Mouse (Mus musculus): Measurements from ENCODE around the gene Lsp1.

The Lsp1 gene

DNA sequence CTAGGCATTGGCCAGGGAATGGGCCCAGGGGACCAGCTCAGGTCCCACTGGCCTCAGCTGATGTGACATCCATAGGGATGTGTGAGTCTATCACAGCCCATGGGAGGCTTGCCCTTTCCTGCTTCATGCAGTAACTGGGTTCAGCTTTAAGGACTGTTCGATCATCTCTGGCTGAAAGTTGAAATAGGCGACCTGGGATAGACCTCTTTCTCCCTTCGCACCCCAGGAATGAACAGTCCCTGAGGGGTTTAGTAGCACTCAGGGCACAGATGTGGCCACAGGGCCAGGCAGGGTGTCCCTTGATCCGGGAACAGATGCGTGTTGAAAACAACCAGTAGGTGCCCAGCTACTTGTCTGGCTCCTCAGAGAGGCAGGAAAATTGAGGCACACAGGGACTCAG, 15.7 kb downstream of the Lsp1 start:
- no peak for DNase-seq (ENCODE audit: low spot score)

DNA sequence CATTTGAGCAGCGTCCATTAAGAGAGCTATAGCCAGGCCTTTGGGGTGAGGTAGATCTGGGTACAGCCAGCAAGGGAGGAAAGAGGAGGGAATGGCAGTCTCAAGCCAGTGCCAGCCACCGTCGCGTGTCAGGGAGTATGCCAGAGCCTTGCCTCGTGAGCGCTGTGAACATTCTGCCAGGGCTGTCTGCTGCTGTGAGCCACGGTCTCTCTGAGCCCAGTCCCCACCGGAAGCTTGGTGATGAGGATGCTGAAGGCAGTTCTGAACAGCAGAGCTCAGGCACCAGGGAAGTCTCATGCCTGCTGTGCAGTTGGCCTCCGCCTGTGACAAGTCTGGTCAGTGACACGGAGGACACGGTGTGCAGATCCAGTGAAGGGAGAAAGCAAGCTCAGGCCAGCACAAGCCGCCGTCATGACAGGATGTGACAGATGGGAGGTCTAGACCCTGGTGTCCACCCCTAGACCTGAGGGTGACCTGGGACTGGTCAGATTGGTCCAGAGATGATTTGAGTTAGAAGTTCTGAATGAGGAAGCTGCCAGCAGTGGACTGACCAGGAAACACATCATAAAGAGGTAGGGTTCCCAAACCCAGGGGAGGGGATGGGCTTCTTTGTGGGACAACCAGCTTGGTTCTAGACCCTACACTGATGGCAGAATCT, 16.3 kb downstream of the Lsp1 start:
- DNase-seq (ENCODE audit: low spot score): no peak

DNA sequence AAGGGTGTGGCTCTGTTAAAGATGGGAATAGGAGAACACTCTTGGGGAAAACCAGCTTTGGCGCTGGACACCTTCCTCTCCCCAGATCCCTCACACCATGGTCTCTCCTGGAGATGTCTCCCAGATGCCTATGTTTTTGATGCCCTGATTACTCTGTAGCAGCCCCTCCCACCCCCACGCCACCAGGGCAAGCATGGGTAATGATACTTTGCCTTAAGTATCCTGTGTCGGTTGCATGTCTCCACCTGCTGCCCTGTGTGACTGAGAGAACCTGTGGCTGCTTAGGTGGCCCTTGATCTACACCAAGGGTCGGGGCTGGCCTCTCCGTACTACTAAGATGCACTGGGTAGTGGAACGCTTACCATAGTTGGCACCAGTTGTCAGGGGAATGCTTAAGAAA, 17.4 kb downstream of the Lsp1 start:
- DNase-seq (ENCODE audit: low spot score): no peak

DNA sequence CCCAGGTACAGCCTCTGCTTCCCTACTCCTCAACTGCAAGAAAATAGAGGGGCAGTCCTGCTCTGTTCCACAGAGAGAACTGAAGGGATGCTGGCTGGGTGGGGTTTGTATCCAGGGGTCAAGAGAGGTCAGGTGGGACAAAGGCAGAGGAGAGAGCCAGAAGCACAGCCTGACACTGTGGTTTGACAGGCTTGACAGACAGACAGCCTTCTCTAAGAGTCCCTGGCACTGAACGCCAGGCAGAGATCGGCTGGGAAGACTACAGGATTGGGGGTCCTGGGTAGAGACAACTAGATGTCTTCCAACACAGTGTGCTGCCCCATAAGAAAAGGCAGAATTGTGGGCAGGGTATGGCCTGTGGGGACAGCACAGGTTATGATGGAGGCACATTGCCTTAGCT, 18.0 kb downstream of the Lsp1 start:
- no peak for DNase-seq (ENCODE audit: low spot score)

DNA sequence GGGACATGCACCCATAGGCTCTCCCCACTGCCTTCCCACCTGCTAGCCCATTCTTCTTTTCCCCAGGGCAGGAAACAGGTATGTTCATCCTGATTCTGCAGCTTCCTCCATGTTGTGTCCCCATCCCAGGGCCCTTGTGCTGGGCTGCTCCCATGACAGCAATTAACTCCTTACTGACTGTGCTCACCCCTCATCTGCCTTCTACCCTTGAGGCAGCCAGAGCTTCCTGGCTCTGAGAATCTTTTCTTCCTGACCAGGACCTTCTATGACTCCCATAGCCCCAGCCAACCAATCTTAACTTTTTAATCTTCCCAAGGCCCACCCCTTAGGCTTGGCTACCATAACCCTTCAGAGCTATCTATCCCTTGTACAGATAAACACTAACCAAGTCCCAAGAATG, 18.7 kb downstream of the Lsp1 start:
- DNase-seq (ENCODE audit: low spot score): no peak

DNA sequence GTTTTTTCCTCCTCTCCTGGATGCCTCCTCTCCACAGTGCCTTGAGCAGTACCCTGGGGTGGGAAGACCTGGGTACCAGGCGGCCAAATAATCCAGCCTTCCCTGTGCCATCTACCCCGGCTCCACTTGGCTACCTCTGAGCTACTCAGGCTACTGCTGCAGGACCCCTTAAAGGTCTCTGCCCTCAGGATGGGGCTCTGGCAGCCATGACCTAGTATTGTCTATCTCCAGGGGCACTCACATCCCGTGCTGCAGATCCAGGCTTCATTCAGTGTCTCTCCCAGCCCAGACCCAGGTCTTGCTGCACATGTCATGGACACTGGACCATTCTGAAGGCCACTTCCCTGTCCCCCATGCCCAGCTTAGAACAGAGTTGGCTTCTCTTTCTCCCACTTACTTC, 19.3 kb downstream of the Lsp1 start:
- DNase-seq (ENCODE audit: low spot score): no peak

DNA sequence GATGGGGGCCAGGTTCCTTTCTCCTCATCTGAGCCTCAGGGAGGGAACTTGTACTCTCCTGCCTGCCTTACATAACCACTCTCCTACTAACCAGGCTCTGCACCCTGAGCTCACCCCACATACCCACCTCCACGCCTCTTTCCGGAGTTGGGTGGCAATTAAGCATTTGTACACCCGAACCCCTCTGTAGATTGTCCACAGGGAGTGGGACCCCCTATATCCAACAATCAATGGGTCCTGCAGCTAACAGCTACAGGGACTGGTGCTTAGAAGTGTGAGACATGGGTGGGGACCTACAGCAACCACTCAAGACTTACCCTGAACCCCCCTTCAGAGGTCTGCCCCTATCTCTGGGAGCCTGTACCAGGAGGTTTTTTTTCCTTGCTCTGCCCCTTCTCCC, 20.1 kb downstream of the Lsp1 start:
- no peak for DNase-seq (ENCODE audit: low spot score)

DNA sequence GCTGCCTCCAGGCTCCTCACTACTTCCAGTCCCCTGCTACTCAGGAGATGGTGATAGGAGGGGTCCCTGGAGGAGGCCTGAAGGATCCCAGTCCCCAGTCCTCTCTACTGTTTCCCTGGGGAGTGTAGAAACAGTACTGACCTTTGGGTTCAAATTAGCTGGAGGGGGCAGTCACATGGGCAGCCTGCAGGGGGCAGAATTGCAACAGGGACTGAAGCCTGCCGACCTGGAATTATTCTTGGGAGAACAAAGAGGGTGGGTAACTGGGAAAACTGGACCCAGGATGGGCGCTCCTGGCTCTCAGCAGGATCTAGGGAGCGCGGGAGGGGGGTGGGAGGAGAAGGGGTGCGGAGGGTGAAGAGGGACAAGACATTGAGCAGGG, 20.6 kb downstream of the Lsp1 start:
- DNase-seq (ENCODE audit: low spot score): peak; percentile 74

DNA sequence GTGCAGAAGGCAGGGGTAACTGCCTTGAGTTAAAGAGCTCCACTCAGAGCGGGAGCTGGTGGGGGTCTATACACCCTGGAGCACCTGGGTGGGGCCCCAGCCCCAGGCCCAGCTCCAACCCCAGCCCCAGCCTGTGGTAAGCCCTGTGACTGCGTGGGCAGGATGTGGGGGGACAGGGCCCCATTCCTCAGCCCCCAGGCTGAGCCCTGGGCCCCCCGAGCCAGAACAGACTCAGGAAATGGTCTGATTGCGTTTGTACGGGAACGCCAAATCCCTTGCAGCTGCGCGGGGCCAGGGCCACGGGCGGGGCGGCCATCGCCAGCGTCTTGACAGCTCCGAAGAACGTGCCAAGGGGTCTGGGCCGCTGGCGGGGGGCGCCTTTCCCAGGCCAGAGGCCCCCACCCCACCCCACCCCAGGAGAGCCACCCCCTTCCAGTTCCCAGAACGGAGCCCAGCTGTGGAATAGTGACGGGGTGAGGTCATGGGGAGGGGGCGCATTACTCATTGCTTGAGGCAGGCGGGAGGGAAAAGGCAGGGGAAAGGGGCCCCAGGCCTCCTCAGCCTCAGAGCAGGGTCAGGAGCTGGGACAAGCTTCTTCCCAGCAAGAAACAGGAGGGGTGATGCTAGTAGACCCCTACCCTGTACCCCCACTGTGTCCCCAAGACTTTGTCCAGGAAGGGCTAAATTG, 21.1 kb downstream of the Lsp1 start:
- peak; percentile 72 for DNase-seq (ENCODE audit: low spot score)

DNA sequence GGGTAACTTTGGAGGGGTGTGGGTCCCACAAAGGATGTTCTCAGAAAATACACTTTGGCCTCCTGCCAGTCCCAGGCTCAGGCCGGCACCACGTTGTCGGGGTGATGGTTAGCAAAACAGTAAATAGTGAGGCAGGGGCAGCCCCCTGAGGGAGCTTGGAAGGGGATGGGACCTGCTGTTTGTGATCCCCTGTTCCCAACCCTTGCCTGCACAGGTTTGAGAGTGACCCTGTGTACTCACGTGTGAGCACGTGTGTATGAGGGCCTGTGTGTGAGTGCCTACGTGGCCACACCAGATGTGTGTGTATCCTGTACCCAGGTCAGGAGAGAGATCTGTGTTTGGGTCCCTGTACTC, 21.6 kb downstream of the Lsp1 start:
- peak; percentile 37 for DNase-seq (ENCODE audit: low spot score)

DNA sequence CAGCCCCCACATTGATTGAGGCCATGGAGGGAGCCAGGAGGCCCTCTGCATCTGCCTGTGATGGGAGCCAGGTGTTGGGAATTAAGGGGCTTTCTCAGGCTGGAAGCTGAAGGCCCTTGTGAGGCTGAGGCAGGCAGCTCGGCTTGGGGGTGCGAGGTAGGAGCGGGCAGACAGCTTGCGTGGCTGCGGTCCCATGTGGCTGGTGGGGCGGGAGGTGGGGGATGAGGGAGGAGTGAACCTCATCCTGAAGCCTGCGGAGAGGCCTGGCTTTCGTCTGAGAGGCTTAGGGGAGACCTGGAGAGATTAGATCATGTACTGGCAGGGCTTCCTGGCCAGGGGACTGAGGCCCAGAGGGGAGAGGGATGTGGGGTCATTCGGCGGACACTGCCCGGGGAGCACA, 22.5 kb downstream of the Lsp1 start:
- peak; percentile 80 for DNase-seq (ENCODE audit: low spot score)

DNA sequence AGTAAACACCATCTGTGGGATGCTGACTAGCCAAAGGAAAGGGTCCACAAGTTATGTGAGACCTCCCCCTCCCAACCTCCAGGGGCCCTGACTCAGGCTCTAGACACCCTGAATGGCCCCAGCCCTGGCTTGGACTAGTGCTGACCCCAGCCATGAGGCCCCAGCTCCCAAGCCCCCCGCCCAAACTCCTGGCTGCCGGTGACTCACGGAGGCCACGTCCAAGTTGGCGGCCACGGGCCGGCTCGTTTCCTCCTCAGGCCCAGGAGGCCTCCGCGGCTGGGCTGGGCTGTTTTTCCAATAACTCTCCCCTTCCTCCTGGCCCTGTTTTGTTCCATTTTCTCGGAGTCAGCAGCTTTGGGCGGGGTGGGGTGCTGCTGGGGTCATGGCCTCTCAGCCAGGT, 24.2 kb downstream of the Lsp1 start:
- no peak for DNase-seq (ENCODE audit: low spot score)

DNA sequence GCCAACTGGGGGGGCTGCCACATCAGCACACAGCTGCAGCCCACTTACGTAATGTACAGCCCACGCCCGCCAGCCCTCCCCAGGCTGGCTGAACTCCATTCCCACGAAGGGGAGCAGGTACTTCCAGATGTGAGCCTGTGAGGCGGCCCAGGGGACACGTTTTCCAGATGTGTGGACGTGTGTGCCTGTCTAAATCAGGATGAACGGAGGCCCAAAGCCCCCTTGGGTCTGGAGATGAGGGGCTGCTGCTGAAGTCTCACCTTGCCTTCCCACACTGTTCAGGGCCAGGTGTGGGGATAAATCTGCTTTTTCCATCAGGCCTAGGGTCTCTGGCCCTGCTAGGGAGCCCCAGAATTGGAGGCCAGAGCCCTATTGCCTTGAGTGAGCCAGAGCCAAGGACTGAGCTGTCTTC, 26.1 kb downstream of the Lsp1 start:
- DNase-seq (ENCODE audit: low spot score): no peak

DNA sequence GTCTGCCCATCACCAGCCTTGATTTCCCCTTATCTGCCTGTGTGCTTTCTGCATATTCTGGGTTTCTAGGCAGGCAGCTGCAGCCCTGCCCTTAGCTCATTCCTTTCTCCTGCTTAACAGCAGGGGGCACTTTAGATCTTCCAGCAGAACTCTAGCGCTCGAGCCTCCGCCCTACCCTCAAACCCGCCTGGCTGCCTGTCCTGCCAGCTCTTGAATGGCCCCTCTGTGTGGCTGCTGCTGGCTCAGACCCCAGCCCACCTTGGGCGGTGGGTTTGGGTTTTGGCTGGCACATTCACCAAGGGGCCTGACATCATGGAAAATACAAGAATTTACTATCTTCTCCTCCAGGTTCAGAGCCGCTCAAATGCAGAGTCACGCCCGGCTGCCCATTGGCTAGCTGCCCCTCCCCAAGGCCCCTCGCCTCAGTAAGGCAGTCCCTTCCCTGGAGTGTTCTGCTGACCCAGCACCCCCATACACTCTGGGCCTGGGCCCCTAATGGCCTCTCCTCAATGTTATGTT, 26.8 kb downstream of the Lsp1 start:
- peak; percentile 79 for DNase-seq (ENCODE audit: low spot score)

DNA sequence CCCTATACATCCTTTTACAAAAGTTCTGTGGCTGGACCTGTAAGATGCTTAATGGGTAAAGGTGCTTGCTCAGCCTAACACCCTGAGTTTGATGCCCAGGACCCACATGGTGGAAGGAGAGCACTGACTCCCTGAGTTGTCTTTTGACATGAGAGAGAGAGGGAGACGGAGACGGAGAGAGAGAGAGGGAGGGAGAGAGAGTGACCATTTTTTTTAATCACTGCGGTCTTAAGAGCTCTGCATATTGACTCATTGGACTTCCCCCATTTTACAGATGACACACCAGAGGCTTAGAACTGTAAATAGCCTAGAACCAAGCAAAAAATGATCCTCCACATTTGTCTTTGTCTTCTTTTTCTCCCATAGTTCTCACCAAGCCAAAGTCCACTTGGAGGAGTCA, 27.4 kb downstream of the Lsp1 start:
- DNase-seq (ENCODE audit: low spot score): no peak

DNA sequence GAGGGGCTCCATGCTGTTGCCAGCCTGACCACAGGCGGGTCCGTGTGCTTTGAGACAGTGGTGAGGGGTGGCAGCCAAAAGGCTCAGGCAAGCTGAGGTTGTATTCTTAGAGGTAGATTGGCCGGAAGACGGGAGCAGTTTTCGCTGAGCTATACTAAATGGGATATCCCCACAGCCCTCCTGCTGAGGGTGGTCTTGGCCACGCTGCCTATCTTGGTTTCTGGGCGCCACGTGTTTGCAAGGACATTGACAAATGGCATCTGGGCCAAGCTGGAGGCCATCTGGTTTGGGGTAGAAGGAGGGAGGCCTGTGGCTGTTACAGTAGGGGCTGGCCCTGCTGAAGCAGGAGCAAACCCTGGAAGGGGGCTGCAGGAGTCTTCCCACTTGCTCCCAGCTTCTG, 32.9 kb downstream of the Lsp1 start:
- DNase-seq (ENCODE audit: low spot score): no peak

DNA sequence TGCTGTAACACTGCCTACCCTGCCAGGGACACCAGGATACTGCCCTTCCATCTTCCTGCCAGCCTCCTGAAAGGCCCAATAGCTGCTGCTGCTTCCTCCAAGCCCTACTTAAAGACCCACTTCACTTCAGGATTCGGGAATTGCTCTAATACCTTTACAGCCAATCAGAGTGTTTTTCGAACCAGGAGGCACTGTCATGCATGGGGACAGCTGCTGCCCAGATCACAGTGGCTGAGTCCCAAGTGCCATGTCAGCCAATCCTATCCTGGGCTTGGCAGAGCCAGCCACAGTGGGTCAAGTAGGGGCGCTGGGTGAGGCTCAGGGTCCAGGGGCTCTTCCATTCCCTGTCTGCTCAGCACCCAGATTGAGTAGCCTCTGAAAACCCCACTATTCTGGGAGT, 35.5 kb downstream of the Lsp1 start:
- no peak for DNase-seq (ENCODE audit: low spot score)

DNA sequence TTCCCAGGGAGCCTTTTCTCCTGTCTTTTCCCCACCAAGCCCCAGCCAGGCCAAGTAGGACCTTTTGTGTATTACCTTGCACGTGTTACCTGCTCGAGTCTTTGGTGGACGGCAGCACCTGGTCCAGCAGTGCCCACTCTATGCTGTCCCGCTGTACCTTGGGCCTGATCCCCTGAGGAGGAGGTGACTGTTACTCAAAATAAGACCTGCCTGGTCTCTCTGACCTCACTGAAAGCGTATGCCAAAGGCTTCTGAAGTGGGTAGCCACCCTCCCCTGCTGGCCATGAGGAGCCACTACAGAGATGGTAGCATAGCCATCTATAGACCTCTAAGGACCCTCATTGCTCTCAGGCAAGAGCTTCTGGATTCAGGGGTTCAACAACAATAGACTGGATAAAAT, 36.2 kb downstream of the Lsp1 start:
- DNase-seq (ENCODE audit: low spot score): no peak

DNA sequence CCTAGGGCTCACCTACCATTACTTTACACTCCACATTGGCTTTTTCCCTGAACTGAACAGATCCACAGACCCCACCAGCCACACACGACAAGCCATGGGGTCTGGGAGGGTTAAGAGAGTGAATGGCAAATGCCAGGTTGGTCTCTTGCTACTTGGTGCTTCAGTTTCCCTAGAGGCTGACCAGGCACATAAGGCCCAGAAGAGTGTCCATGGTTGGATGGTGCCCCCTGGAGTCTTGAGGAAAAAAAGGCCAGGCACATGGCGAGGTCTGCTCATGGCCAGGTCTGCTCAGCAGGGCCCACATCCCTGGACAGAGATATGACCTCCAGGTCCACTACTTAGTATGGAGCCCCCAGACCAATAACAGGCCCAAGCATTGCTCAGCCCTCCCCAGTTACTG, 37.2 kb downstream of the Lsp1 start:
- DNase-seq (ENCODE audit: low spot score): no peak

DNA sequence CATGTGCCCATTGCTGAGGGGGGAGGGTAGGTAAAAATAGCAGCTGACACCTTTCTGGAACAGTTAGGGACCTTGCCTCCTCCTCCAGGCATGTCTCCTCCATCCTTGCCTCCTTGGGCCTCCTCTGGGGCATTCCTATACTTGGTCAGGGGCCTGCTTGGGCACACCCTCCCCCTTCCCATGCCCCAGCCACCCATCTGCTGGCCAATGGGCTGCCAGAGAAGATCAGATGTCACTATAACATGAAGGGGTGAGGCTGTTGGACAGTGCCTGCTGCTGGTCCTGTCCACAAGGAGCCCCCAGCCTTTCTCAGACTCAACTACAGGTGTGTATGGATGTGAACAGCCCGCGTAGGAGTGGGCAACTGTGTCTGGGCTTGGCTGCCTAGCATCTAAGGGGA, 38.0 kb downstream of the Lsp1 start, which contains the start of gene Tnnt3:
Gene Tnnt3 (plus strand): TSS at position 262 of the 400 bp plus-strand sequence.
- DNase-seq (ENCODE audit: low spot score): no peak

DNA sequence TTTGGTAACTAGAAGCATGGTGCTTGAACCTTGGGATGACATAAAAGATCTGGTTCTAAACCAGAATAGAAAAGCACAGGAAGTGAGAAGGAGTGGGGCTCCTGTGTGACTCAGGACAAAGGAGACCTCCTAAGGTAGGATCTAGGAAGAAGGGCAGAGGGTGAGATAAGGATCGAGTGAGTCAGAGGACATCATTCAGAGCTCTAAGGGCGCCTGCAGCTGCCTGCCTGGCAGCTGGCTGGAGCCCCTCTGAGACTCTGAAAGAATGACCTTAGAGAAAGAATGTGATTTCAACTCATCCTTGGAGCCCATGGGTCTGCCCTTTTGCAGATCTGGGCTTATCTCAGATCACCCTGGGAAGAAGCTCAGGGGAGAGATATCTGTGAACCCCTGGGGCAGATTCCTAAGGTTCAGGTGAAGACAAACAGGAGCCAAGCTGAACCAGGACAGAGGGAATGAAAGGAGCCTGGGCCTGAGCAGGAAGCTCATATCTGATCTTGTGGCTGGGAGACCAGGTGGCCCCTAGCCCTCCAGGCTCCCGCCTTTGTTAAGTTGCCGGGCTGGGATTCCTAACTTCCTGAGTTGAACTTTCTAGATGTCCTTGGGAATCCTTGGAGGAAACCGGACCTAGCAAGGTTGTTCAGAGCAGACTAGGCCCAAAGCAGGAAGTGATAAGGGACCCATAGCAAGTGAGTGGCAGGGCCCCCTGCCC, 38.6 kb downstream of the Lsp1 start:
- DNase-seq (ENCODE audit: low spot score): peak; percentile 41

DNA sequence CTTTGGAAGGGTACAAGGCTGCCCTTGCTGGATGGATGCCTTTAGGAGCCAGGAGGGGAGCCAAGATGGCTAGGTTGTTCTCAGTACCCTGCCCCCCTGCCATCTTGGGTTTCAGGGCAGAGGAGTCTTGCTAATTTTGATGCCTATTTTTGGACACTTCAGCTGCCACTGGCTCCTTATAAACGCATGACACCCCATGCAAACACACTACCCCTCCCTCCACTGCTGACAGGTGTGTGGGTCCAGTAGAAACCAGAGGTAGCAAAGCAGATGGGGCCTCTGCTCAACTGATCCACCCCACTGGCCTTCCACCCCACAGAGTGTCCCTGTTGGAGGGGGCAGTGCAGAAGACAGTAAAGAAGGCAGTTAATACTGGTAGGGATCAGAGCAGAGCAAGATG, 39.4 kb downstream of the Lsp1 start:
- DNase-seq (ENCODE audit: low spot score): no peak

DNA sequence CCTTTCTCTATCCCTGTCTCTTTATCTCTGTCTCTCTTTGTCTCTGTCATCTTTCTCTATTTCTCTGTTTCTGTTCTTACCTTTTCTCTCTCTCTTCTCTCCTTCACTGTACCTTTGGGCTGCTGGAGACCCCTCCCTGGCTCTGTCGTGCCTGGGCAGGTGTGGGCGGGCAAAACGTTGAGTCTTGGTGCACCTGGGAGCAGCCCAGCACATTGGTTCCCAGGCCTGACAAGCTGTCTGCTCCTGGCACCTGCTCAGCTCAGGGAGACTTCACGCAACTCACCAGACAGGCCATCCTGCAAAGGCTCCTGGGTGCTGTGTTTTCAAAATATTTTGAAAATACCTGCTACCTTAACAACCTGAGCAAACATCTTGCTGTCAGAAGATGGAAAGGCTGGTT, 42.6 kb downstream of the Lsp1 start:
- no peak for DNase-seq (ENCODE audit: low spot score)

Measured in yolk sac, embryonic 10.5 days (tissue).